Mouse (Mus musculus): ENCODE measurements at regions not wholly inside any gene's neighbourhood (a gene's known extent, or its start where the extent isn't known, plus 50 kb on each side); places are given as distances from the start of the nearest gene placed in this dataset.
"Not testable (repeated sequence)": the region's sequence is repeated elsewhere in the genome, so short reads cannot be mapped to it uniquely, and the experiment has no call there.

GRCm38 (mm10) chr9:52941637-52941983 lies 262.0 kb upstream of the AI593442 start:
- Histone ChIP-seq H3K9ac (replicated peaks; ENCODE audit: low read depth) (no peak overlapping the region), H3K4me2 (replicated peaks; ENCODE audit: low read depth, low read length) (no peak overlapping the region), H3K36me3 (ENCODE audit: insufficient read depth, low read length) (no peaks in the 10 kb centered on the region), H3K27me3 (replicated peaks; ENCODE audit: insufficient read depth, low read length) (no peaks in the 10 kb centered on the region), H3K4me3 (ENCODE audit: low read depth, low read length) (no peak overlapping the region), H3K27ac (ENCODE audit: low read length) (peak overlapping the region; percentile 47; the same call in 1 of the 2 replicates), H3K9me3 (ENCODE audit: low read length) (no peaks in the 10 kb centered on the region), H3K4me1 (ENCODE audit: insufficient read depth, low read depth, low read length) (no peaks in the 10 kb centered on the region)
- ATAC-seq: peak; percentile 84
- DNase-seq (ENCODE audit: low spot score): peak; percentile 74
- TF ChIP-seq CTCF (IDR thresholded peaks at IDR 0.05) (no peak), EP300 (IDR thresholded peaks at IDR 0.05) (peak; percentile 94)
- 21% methylated on average over 3 of the region's 3 CpGs for WGBS

GRCm38 (mm10) chr9:52940964-52941636 lies 261.5 kb upstream of the AI593442 start:
- WGBS: 21% methylated on average over 11 of the region's 11 CpGs
- peak overlapping the region; percentile 47; the same call in 1 of the 2 replicates for H3K27ac ChIP-seq (ENCODE audit: low read length)
- peak; percentile 47 for DNase-seq (ENCODE audit: low spot score)
- no peaks in the 10 kb centered on the region for H3K4me1 ChIP-seq (ENCODE audit: insufficient read depth, low read depth, low read length)
- no peaks in the 10 kb centered on the region for H3K27me3 ChIP-seq (replicated peaks; ENCODE audit: insufficient read depth, low read length)
- no peaks in the 10 kb centered on the region for H3K9me3 ChIP-seq (ENCODE audit: low read length)
- ATAC-seq: peak; percentile 53
- H3K4me2 ChIP-seq (replicated peaks; ENCODE audit: low read depth, low read length): no peak overlapping the region
- no peak overlapping the region for H3K4me3 ChIP-seq (ENCODE audit: low read depth, low read length)
- no peaks in the 10 kb centered on the region for H3K36me3 ChIP-seq (ENCODE audit: insufficient read depth, low read length)
- H3K9ac ChIP-seq (replicated peaks; ENCODE audit: low read depth): no peak overlapping the region
- TF ChIP-seq EP300 (IDR thresholded peaks at IDR 0.05): no peak
- TF ChIP-seq CTCF (IDR thresholded peaks at IDR 0.05): no peak

DNA sequence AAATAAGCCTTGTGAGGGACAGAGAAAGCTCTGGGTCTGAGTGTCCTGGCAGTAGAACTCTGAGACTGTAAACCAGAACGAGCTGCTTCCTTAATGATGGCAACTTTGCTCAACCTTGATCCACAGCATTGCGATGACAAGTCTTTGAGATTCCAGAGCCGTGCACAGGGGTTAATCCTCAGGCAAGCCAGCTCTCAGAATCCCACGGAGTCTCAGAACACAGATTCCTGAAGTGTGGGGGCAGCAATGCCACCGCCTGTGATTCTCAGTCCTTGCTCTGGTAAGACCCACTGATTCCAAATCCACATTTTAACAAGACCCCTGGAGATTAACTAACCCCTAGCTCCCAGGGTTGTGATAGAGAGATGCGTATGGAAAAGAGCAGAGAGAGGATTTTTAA lies 255.5 kb upstream of the AI593442 start:
- WGBS: 50% methylated on average over 6 of the region's 6 CpGs
- no peaks in the 10 kb centered on the region for H3K36me3 ChIP-seq (ENCODE audit: insufficient read depth, low read length)
- H3K27ac ChIP-seq (ENCODE audit: low read length): no peak overlapping the region
- DNase-seq (ENCODE audit: low spot score): no peak
- no peak for TF ChIP-seq CTCF (IDR thresholded peaks at IDR 0.05)
- no peak for TF ChIP-seq EP300 (IDR thresholded peaks at IDR 0.05)
- no peak overlapping the region for H3K4me2 ChIP-seq (replicated peaks; ENCODE audit: low read depth, low read length)
- H3K9ac ChIP-seq (replicated peaks; ENCODE audit: low read depth): no peak overlapping the region
- no peaks in the 10 kb centered on the region for H3K4me1 ChIP-seq (ENCODE audit: insufficient read depth, low read depth, low read length)
- H3K9me3 ChIP-seq (ENCODE audit: low read length): no peaks in the 10 kb centered on the region
- H3K27me3 ChIP-seq (replicated peaks; ENCODE audit: insufficient read depth, low read length): no peaks in the 10 kb centered on the region
- no peak for ATAC-seq
- H3K4me3 ChIP-seq (ENCODE audit: low read depth, low read length): no peak overlapping the region

GRCm38 (mm10) chr9:52917516-52917915 lies 237.9 kb upstream of the AI593442 start:
- DNase-seq (ENCODE audit: low spot score): no peak
- H3K9me3 ChIP-seq (ENCODE audit: low read length): no peaks in the 10 kb centered on the region
- no peaks in the 10 kb centered on the region for H3K27me3 ChIP-seq (replicated peaks; ENCODE audit: insufficient read depth, low read length)
- no peaks in the 10 kb centered on the region for H3K4me1 ChIP-seq (ENCODE audit: insufficient read depth, low read depth, low read length)
- H3K4me3 ChIP-seq (ENCODE audit: low read depth, low read length): no peak overlapping the region
- ATAC-seq: no peak
- H3K27ac ChIP-seq (ENCODE audit: low read length): no peak overlapping the region
- TF ChIP-seq EP300 (IDR thresholded peaks at IDR 0.05): no peak
- TF ChIP-seq CTCF (IDR thresholded peaks at IDR 0.05): no peak
- no peak overlapping the region for H3K9ac ChIP-seq (replicated peaks; ENCODE audit: low read depth)
- H3K36me3 ChIP-seq (ENCODE audit: insufficient read depth, low read length): no peaks in the 10 kb centered on the region
- no peak overlapping the region for H3K4me2 ChIP-seq (replicated peaks; ENCODE audit: low read depth, low read length)
- 51% methylated on average over 4 of the region's 4 CpGs for WGBS

- not testable (repeated sequence) for ATAC-seq; H3K27me3 ChIP-seq (replicated peaks; ENCODE audit: insufficient read depth, low read length); DNase-seq (ENCODE audit: low spot score); H3K4me2 ChIP-seq (replicated peaks; ENCODE audit: low read depth, low read length); H3K9ac ChIP-seq (replicated peaks; ENCODE audit: low read depth); H3K4me1 ChIP-seq (ENCODE audit: insufficient read depth, low read depth, low read length); H3K4me3 ChIP-seq (ENCODE audit: low read depth, low read length); H3K36me3 ChIP-seq (ENCODE audit: insufficient read depth, low read length); H3K9me3 ChIP-seq (ENCODE audit: low read length); H3K27ac ChIP-seq (ENCODE audit: low read length)
- no CpG with 5 or more reads among the region's 2 CpGs for WGBS
Measured at GRCm38 (mm10) chr9:52888653-52889052, 209.1 kb upstream of the AI593442 start.

DNA sequence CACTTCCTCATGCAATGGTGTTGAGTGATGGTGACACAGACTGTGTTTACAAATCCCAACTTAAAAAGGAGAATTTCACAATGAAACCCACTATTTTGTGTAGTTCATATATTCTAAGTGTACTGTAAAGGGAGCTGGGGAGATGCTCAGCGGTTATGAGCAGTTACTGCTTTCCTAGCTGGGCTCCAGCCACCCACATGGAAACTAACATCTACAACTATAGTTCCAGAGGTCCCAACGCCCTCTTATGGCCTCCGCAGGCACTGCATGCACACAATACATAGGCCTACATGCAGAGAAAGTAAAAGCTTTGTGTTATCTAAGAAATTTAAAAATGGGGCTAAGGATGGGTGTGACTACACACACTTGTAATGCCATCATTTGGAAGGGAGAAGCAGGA lies 208.4 kb upstream of the AI593442 start:
- not testable (repeated sequence) for H3K27me3 ChIP-seq (replicated peaks; ENCODE audit: insufficient read depth, low read length); DNase-seq (ENCODE audit: low spot score); H3K9ac ChIP-seq (replicated peaks; ENCODE audit: low read depth); H3K9me3 ChIP-seq (ENCODE audit: low read length); H3K4me1 ChIP-seq (ENCODE audit: insufficient read depth, low read depth, low read length); H3K27ac ChIP-seq (ENCODE audit: low read length); H3K4me2 ChIP-seq (replicated peaks; ENCODE audit: low read depth, low read length); H3K4me3 ChIP-seq (ENCODE audit: low read depth, low read length); H3K36me3 ChIP-seq (ENCODE audit: insufficient read depth, low read length); ATAC-seq
- WGBS: no CpG with 5 or more reads among the region's 3 CpGs

DNA sequence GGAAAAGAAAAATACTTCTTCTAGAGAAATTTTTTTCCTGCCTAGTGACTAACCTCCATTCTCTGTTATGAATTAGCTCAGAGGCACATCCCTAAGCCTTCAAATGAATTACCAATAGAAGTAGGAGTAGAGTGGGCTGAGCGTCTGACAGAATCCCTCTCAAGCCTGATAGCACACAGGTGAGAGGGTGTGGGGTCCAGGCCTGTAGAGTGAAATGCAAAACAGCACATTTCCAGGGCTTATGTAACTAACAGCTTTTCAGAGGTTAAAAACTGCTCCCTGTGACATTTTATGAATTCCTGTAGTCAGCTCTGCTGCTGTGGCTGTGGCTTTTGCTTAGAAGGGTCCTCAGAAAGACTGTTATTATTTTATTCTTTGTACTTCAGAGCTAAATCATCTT lies 187.7 kb upstream of the AI593442 start:
- H3K9me3 ChIP-seq (ENCODE audit: low read length): no peaks in the 10 kb centered on the region
- no peak for ATAC-seq
- H3K36me3 ChIP-seq (ENCODE audit: insufficient read depth, low read length): no peaks in the 10 kb centered on the region
- no peak overlapping the region for H3K4me2 ChIP-seq (replicated peaks; ENCODE audit: low read depth, low read length)
- no peak for DNase-seq (ENCODE audit: low spot score)
- no peak overlapping the region for H3K9ac ChIP-seq (replicated peaks; ENCODE audit: low read depth)
- no peak for TF ChIP-seq CTCF (IDR thresholded peaks at IDR 0.05)
- TF ChIP-seq EP300 (IDR thresholded peaks at IDR 0.05): no peak
- H3K27me3 ChIP-seq (replicated peaks; ENCODE audit: insufficient read depth, low read length): no peaks in the 10 kb centered on the region
- H3K4me1 ChIP-seq (ENCODE audit: insufficient read depth, low read depth, low read length): no peaks in the 10 kb centered on the region
- no peak overlapping the region for H3K4me3 ChIP-seq (ENCODE audit: low read depth, low read length)
- no peak overlapping the region for H3K27ac ChIP-seq (ENCODE audit: low read length)
- WGBS: 71% methylated on average over 1 of the region's 1 CpGs
